Mouse (Mus musculus): ENCODE measurements around the gene Cdc34. TPM values are rescaled to one million over a fixed set of nuclear protein-coding genes. Genes with fewer than 3 reads are reported as not detected.

The Cdc34 gene
- polyA plus RNA-seq, 1 experiment = 93.9 TPM

DNA sequence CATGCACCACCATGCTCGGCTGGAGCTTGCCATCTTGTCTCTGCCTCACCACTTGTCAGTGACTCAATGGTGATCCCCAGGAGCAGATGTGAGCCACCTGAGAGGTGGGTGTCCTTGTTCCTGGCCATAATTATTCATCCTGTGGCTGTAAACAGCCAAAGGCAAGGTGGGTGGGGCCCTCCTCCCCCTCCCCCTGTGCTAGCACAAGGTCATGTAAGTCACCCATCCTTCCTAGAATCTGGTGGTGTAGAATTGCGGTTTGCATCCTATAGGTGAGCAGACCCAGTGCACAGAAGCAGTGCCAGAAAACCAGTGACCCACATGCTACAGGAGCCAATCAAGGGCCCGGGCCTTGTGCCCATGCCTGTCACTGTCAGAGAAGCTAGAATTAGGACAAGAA, 8.9 kb upstream of the Cdc34 start:
- Histone ChIP-seq H3K4me3 (replicated peaks; ENCODE audit: insufficient read depth, low read depth, low read length) (no peak overlapping the region), H3K27ac (ENCODE audit: insufficient read depth, low read length) (no peak overlapping the region), H3K27me3 (ENCODE audit: control insufficient read depth, insufficient read depth, low read length) (no peaks in the 10 kb centered on the region), H3K4me1 (ENCODE audit: control insufficient read depth, insufficient read depth, low read length) (peaks cover 10% of the 10 kb centered on the region)
- WGBS = 79% methylated on average over 3 of the region's 3 CpGs
- DNase-seq = no peak
- no peak for TF ChIP-seq CTCF (IDR thresholded peaks at IDR 0.05; ENCODE audit: borderline replicate concordance, insufficient read depth, low read depth, low read length)
- TF ChIP-seq POLR2A (IDR thresholded peaks at IDR 0.05; ENCODE audit: borderline replicate concordance, insufficient read depth, low read length) = no peak

GRCm38 (mm10) chr10:79675346-79676035, 6.5 kb upstream of the Cdc34 start:
- peak in 1 of 2 experiments; percentile 22 for DNase-seq
- Histone ChIP-seq H3K27ac (ENCODE audit: insufficient read depth, low read length) (no peak overlapping the region), H3K27me3 (ENCODE audit: control insufficient read depth, insufficient read depth, low read length) (no peaks in the 10 kb centered on the region), H3K4me1 (ENCODE audit: control insufficient read depth, insufficient read depth, low read length) (peaks cover 3% of the 10 kb centered on the region), H3K4me3 (replicated peaks; ENCODE audit: insufficient read depth, low read depth, low read length) (no peak overlapping the region)
- WGBS = 64% methylated on average over 44 of the region's 44 CpGs
- TF ChIP-seq POLR2A (IDR thresholded peaks at IDR 0.05; ENCODE audit: borderline replicate concordance, insufficient read depth, low read length) (no peak), CTCF (IDR thresholded peaks at IDR 0.05; ENCODE audit: borderline replicate concordance, insufficient read depth, low read depth, low read length) (no peak)

DNA sequence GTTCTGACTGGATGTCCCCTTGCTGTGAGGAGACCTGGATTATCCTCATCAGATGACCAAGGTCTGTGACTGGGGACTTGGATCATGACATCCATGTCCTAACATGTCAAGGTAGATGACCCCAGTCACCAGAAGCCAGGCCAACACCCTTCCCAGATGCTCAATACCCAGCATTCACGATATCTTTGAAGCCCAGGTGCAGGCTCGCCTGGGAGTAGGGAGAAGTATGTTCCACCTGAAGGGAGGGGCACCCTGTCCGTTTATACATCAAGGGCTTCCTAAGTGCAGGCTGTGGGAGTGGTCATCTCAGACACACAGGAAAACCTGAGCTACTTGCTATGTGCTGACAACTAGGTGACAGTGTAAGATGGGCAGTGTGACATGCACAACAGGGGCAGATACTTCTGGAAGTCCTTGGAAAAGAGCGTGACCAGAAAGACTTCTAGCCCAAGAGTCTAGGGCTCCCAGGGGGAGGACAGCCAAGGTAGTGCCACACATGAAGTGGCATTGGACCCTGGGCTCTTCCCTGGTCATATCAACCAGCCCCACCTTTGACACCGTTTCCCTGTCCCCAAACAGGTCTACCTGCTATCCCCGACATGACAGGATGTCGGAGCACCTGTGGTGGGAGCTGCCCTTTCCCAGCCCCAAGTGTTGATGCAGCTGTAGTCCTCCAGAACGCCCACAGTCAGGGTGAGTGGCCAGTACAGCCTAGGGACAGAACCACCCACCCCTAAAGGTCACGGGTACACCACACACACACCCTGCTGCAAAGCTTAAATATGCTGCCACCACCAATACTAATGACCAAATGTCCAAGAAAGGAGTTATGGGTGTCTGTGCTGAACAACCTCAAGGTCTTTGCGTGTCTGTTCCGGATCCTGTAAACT, 1.1 kb upstream of the Cdc34 start:
- WGBS = 40% methylated on average over 11 of the region's 11 CpGs

DNA sequence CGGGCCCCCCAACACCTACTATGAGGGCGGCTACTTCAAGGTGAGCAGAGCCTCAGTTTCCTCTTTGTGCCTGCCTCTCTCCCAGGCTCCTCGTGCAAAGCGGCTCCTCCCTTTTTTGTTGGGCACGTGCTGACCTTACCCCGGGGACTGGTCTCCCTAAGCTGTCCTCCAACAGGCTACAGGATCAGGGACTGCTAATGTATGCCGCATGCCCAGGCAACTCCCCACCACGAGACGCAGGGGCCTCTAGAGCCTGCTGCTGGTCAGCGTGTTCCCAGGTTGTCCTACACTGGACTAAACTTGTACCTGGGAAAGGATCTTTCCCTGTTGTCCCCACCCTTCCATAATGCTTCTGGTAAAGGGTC, 538 bp downstream of the Cdc34 start:
- Histone ChIP-seq H3K27me3 (ENCODE audit: control insufficient read depth, insufficient read depth, low read length) (no peaks in the 10 kb centered on the region), H3K27ac (ENCODE audit: insufficient read depth, low read length) (peak overlapping the region; percentile 1; the same call in 1 of the 2 replicates), H3K4me3 (replicated peaks; ENCODE audit: insufficient read depth, low read depth, low read length) (peak overlapping the region; percentile 98), H3K4me1 (ENCODE audit: control insufficient read depth, insufficient read depth, low read length) (peaks cover 23% of the 10 kb centered on the region)
- 1% methylated on average over 10 of the region's 10 CpGs for WGBS
- peak in 1 of 2 experiments; percentile 47 for DNase-seq
- no peak for TF ChIP-seq POLR2A (IDR thresholded peaks at IDR 0.05; ENCODE audit: borderline replicate concordance, insufficient read depth, low read length)
- TF ChIP-seq CTCF (IDR thresholded peaks at IDR 0.05; ENCODE audit: borderline replicate concordance, insufficient read depth, low read depth, low read length) = no peak

More for the DNA sequence above, 1.1 kb upstream of the Cdc34 start:
- H3K4me1 ChIP-seq (ENCODE audit: control insufficient read depth, insufficient read depth, low read length) = peaks cover 23% of the 10 kb centered on the region
- H3K27me3 ChIP-seq (ENCODE audit: control insufficient read depth, insufficient read depth, low read length) = no peaks in the 10 kb centered on the region
- peak overlapping the region; percentile 62 for H3K27ac ChIP-seq (ENCODE audit: insufficient read depth, low read length)
- H3K4me3 ChIP-seq (replicated peaks; ENCODE audit: insufficient read depth, low read depth, low read length) = peak overlapping the region; percentile 78
- DNase-seq = no peak
- TF ChIP-seq POLR2A (IDR thresholded peaks at IDR 0.05; ENCODE audit: borderline replicate concordance, insufficient read depth, low read length) (no peak), CTCF (IDR thresholded peaks at IDR 0.05; ENCODE audit: borderline replicate concordance, insufficient read depth, low read depth, low read length) (no peak)

DNA sequence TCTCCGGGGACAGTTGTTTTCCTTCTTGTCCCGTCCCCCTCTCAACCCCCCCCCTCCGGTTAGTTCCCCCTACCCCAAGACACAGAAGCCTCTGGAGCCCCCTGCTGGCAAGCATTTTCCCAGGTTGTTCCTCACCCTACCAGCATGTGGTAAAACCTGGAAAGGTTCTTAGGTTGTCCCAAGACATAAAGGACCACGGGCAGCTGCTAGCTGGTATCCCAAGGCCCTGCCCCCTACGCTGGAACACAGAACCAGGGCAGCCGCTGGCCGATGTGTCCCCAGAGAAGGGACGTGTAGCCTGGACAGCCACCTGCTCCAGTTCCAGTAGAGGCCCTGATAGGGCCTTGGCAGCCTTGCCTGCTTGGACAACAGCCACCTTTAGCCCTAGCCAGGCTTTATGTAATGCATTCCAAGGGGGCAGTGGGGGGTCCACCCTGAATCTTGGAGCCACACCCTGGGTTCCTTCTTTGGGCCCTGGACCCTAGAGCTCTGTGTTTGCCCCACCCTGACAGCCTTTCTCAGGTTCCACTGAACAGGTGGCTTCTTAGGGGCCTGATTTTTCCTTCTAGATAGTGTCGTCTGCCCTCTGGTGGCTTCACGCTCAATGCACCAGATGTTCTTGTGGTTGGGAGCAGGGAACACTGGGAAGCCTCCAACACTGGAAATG, 1.1 kb downstream of the Cdc34 start:
- Histone ChIP-seq H3K27me3 (ENCODE audit: control insufficient read depth, insufficient read depth, low read length) (no peaks in the 10 kb centered on the region), H3K4me3 (replicated peaks; ENCODE audit: insufficient read depth, low read depth, low read length) (peak overlapping the region; percentile 98), H3K4me1 (ENCODE audit: control insufficient read depth, insufficient read depth, low read length) (peaks cover 23% of the 10 kb centered on the region), H3K27ac (ENCODE audit: insufficient read depth, low read length) (no peak overlapping the region)
- TF ChIP-seq POLR2A (IDR thresholded peaks at IDR 0.05; ENCODE audit: borderline replicate concordance, insufficient read depth, low read length) = no peak
- peak; percentile 34; the same call in 1 of the 2 replicates for TF ChIP-seq CTCF (IDR thresholded peaks at IDR 0.05; ENCODE audit: borderline replicate concordance, insufficient read depth, low read depth, low read length)
- under 1% methylated on average over 10 of the region's 10 CpGs for WGBS
- DNase-seq = peak; percentile 53 to 57

DNA sequence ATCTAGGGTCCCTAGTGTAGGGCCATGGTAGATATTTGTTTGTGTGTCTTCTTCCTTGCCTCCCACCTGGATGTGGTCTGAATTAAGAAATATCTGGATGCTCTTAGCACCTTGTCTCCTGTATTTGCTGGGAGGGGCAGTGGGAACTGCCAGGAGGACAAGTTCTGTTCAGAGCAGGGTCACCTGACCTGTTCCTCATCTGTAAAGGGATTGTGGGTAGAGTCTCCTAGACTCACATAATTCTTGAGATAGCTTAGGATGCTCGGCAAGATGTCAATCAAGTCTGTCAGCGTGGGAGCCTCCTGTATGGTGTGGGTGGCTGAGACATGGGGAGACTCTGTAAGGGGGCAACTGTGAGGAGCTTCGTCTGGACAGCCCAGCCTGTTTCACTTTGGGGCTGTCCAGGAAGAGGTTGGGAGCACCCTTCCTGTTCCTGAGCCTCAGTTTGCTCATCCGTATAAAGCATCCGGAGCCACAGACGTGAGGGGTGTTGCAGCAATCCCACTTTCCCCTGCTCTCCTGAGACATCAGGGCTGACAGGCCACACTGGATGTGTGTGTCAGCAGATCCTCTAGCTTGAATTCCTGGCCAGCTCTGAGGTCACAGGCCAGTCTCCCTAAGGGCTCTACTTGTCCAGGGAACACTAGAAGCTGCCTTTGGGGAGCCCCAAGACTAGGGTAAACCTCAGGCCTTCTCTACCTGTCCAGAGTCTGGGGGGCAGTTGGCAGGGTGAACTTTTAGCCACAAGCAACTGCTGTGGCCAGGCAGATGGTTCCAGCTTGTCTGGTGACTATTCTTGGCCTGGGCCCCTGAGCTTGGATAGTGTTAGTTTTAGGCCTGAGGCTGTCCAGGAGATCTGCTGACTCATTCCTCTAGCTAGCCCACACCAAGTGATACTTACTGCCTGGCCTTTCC, 2.0 kb downstream of the Cdc34 start:
- Histone ChIP-seq H3K4me3 (replicated peaks; ENCODE audit: insufficient read depth, low read depth, low read length) (peak overlapping the region; percentile 98), H3K27me3 (ENCODE audit: control insufficient read depth, insufficient read depth, low read length) (no peaks in the 10 kb centered on the region), H3K27ac (ENCODE audit: insufficient read depth, low read length) (no peak overlapping the region), H3K4me1 (ENCODE audit: control insufficient read depth, insufficient read depth, low read length) (peaks cover 23% of the 10 kb centered on the region)
- DNase-seq = no peak
- TF ChIP-seq POLR2A (IDR thresholded peaks at IDR 0.05; ENCODE audit: borderline replicate concordance, insufficient read depth, low read length) = no peak
- no peak for TF ChIP-seq CTCF (IDR thresholded peaks at IDR 0.05; ENCODE audit: borderline replicate concordance, insufficient read depth, low read depth, low read length)
- 59% methylated on average over 6 of the region's 6 CpGs for WGBS
